In the genomic region with DNA sequence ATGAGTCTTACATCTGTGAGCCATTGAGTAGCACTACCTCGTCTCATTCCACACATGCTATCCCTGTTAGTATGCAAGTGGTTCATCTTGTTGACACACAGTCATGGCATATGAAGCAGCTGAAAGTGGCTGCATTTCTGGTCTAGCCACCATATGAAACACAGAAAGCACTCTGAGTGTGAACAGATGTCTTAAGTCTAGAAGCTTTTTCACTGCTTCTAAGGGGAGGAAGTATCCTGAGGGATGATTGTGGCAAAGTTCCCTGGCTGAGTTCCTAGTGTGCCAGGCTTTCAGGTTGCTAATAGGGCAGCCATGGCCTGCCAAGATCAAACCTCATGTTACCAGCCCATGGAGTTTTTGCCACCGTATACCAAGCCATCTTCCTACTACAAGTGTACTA, we compare ENCODE assay signal across 14 mouse cellular contexts.
DNase-seq lines count a peak whose midpoint lies in the region; ATAC-seq lines count a peak whose summit lies in the region.
"Had no signal": no experiment of that assay in that cellular context is flagged by ENCODE, and none has a peak within 500 bp of the region (broad histone marks: within the 10 kb centered on the region; RNA-seq: fewer than 3 reads in every experiment).

No protein-coding gene starts in this region.

- no peaks in the 10 kb centered on the region for H3K9me3 ChIP-seq in midbrain, embryonic 15.5 days

- H3K4me3 ChIP-seq in midbrain, embryonic 15.5 days, result no peak overlapping the region
- H3K4me3 ChIP-seq: erythroblast, embryonic 14.5 days; left cerebral cortex, adult 2 months; myocyte had no signal

- no peak overlapping the region for H3K4me2 ChIP-seq in midbrain, embryonic 15.5 days

- no peak for ATAC-seq in midbrain, embryonic 15.5 days (replicated peaks)
- ATAC-seq: hindbrain, embryonic 16.5 days had no signal

- WGBS in midbrain, embryonic 15.5 days, result 91% methylated on average over 2 of the region's 2 CpGs

- H3K4me1 ChIP-seq in midbrain, embryonic 15.5 days, result no peaks in the 10 kb centered on the region

- peak; percentile 85 for DNase-seq in heart, adult 11 months
- no peak for DNase-seq in heart, adult 9 months (ENCODE audit: low spot score in 2 of 2)
- peak; percentile 3 for DNase-seq in right cerebral cortex, postnatal 4 days
- no peak for DNase-seq in right cerebral cortex, adult 18-20 months
- peak; percentile 41 for DNase-seq in cerebellum, adult 9-11 months
- DNase-seq in embryo, embryonic 10.5 days (ENCODE audit: low spot score), result no peak
- no peak for DNase-seq in thymus, postnatal 14 days
- DNase-seq: spleen, adult 18-20 months had no signal

- H3K9ac ChIP-seq in midbrain, embryonic 15.5 days, result no peak overlapping the region

- H3K36me3 ChIP-seq in midbrain, embryonic 15.5 days (replicated peaks), result no peaks in the 10 kb centered on the region

- no peak overlapping the region for H3K27ac ChIP-seq in midbrain, embryonic 15.5 days
- H3K27ac ChIP-seq: left cerebral cortex, adult 2 months had no signal

- H3K27me3 ChIP-seq in midbrain, embryonic 15.5 days (replicated peaks), result no peaks in the 10 kb centered on the region
- H3K27me3 ChIP-seq: CH12.LX had no signal

Comparison
In these comparisons a context has a peak if more than half of its experiments do, and no peak if none do; other contexts are left out.
1. DNase-seq: peak in heart, adult 11 months (single experiment), right cerebral cortex, postnatal 4 days (single experiment) and cerebellum, adult 9-11 months (single experiment); none in heart, adult 9 months (0 of 2), right cerebral cortex, adult 18-20 months (single experiment), embryo, embryonic 10.5 days (single experiment) and thymus, postnatal 14 days (single experiment).